Mouse (Mus musculus) limb, embryonic 12.5 days (tissue): ENCODE data around the gene Rreb1. TPM values are rescaled to one million over a fixed set of nuclear protein-coding genes. Genes with fewer than 3 reads are reported as not detected.
"Not testable (repeated sequence)": the region's sequence is repeated elsewhere in the genome, so short reads cannot be mapped to it uniquely, and the experiment has no call there.

Experiments used
- ATAC-seq: fragments of 200-750 bp; cut with Nextera tagmentation; 2 replicates; pipeline ENCODE4 v1.8.0; 2017; ENCODE audit warnings: low read depth, moderate TSS enrichment; ENCODE audit not compliant: insufficient number of reproducible peaks, insufficient read depth, low FRiP score, low TSS enrichment
- H3K27ac ChIP-seq: fragments of 300-500 bp; sonication (generic); 2 replicates; pipeline ENCODE4 v1.5.1; 2016; ENCODE audit warnings: mild to moderate bottlenecking, moderate library complexity
- H3K27me3 ChIP-seq: fragments of 300-500 bp; sonication (generic); 2 replicates; pipeline ENCODE4 v1.6.1; 2016; ENCODE audit warnings: mild to moderate bottlenecking, moderate library complexity
- H3K36me3 ChIP-seq: fragments of 300-500 bp; sonication (generic); 2 replicates; pipeline ENCODE4 v1.6.1; 2016; ENCODE audit warnings: mild to moderate bottlenecking, moderate library complexity
- H3K4me1 ChIP-seq: fragments of 300-500 bp; sonication (generic); replicated peaks from 2 replicates; pipeline ENCODE4 v1.6.1; 2016
- H3K4me2 ChIP-seq: fragments of 300-500 bp; sonication (generic); 2 replicates; pipeline ENCODE4 v1.6.1; 2016; ENCODE audit warnings: mild to moderate bottlenecking, moderate library complexity
- H3K4me3 ChIP-seq: fragments of 300-500 bp; sonication (generic); replicated peaks from 2 replicates; pipeline ENCODE4 v1.5.1; 2016; ENCODE audit warnings: mild to moderate bottlenecking
- H3K9ac ChIP-seq: fragments of 300-500 bp; sonication (generic); replicated peaks from 2 replicates; pipeline ENCODE4 v1.6.1; 2016; ENCODE audit warnings: mild to moderate bottlenecking, moderate library complexity
- H3K9me3 ChIP-seq: fragments of 300-500 bp; sonication (generic); 2 replicates; pipeline ENCODE4 v1.6.1; 2016; ENCODE audit warnings: mild to moderate bottlenecking, moderate library complexity
- WGBS: fragments of 180-500 bp; shearing (Covaris S2); methylation state at CpG from one replicate; pipeline ENCODE4 v1.1.7; 2016; 5-methylcytosine and 5-hydroxymethylcytosine counted together
- polyA plus RNA-seq: library from polyadenylated mRNA; unstranded; fragments of >200 nt; fragmentation: Nextera tagmentation; extraction: Ambion mirVana; gene quantifications from 2 replicates; pipeline ENCODE4 v1.2.1, GENCODE M21; 2016

Rreb1 gene
- polyA plus RNA-seq, 1 experiment from 2014 or later, result 7.7 TPM

DNA sequence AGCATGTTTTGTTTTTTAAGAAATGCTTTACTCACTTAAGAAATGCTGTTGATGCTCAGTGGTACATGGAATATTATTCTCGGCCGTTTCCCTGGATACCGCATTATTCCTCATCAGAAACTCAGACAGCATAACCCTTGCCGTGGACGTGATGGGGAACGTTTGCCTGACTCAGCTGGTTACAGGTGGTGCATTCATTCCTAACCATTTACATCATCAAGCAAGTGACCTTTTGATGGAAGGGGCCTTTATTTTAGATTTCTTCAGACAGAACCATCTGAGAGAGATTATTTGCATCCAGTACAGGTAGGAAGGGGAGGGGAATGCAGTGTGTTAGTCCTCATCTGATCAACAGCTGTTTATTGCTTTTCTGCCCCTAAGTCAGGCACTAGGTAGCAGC is 50.7 kb downstream of the Rreb1 start:
- Histone ChIP-seq H3K4me2 (no peak overlapping the region; the same call in 1 of the 2 replicates), H3K4me1 (peaks cover 54% of the 10 kb centered on the region), H3K27ac (no peak overlapping the region), H3K9me3 (no peaks in the 10 kb centered on the region), H3K27me3 (peaks cover 4% of the 10 kb centered on the region), H3K4me3 (no peak overlapping the region), H3K9ac (no peak overlapping the region), H3K36me3 (no peaks in the 10 kb centered on the region)
- no peak for ATAC-seq
- 26% methylated on average over 6 of the region's 6 CpGs for WGBS

DNA sequence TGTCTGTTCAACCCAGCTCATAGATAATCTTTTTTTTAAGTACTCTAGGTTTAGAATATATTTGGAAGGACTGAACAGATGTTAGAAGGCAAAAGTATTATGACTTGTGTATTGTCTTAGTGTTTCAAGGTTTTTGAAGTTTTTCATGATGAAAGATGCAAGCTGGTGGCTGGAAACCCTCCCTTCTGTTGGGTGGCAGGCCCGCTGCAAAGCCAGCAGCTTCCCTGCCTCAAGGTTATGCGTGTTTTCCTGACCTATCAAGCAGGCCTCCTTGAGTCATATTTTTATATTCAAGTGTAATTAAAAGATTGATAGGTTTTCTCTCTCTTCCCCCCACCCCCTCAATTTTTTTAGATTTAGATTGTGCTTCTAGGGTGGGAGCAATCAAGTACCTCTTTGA is 52.1 kb downstream of the Rreb1 start:
- Histone ChIP-seq H3K4me1 (peaks cover 52% of the 10 kb centered on the region), H3K4me3 (no peak overlapping the region), H3K36me3 (no peaks in the 10 kb centered on the region), H3K9me3 (no peaks in the 10 kb centered on the region), H3K27ac (no peak overlapping the region), H3K4me2 (no peak overlapping the region), H3K27me3 (no peaks in the 10 kb centered on the region), H3K9ac (no peak overlapping the region)
- ATAC-seq, result no peak
- 58% methylated on average over 2 of the region's 2 CpGs for WGBS

DNA sequence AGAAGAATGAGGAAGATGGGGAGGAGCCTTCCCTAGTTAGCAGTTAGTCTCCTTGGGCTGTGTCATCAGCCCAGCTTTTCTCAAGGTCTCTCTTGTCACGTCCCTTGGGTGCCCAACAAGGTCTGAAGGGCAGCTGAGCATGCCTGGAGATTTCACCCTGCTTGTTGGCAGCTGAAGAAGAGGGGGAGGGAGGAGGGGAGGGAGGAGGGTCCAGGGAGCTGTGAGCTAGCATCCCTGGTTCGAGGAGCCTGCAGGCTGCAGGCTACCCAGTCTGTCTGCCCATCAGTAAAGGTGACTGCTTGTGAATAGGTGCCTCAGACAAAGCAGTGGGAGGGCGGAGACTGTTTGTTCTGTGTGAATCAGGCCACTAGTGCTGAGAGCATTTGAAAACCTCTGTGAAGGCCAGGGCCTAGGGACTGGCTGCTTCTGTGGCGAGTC is 52.7 kb downstream of the Rreb1 start:
- H3K9me3 ChIP-seq, result no peaks in the 10 kb centered on the region
- ATAC-seq, result no peak
- no peak overlapping the region for H3K4me3 ChIP-seq
- no peak overlapping the region for H3K27ac ChIP-seq
- no peak overlapping the region for H3K9ac ChIP-seq
- peaks cover 49% of the 10 kb centered on the region for H3K4me1 ChIP-seq
- no peaks in the 10 kb centered on the region for H3K27me3 ChIP-seq
- H3K36me3 ChIP-seq, result no peaks in the 10 kb centered on the region
- WGBS, result 39% methylated on average over 4 of the region's 4 CpGs
- no peak overlapping the region for H3K4me2 ChIP-seq

DNA sequence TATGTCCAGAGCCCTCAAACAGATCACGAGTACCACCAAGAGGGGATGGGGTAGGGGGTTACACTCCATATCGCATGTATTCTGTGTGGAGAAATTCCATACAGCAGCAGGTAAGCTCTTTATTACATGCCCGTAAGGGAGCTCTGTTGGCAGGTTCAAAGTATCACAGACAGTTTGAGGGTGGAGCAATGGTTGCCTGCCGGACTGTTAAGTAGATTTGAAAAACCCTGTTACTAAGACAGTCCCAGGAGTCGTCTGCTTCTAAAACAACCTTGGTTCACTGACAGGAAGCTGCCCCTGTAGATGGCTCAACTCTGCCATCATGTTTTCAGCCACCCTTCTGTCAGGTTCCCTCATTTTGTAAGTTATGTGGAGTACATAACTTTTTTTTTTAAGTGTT is 54.3 kb downstream of the Rreb1 start:
- Histone ChIP-seq H3K9me3 (no peaks in the 10 kb centered on the region), H3K4me3 (no peak overlapping the region), H3K27me3 (no peaks in the 10 kb centered on the region), H3K4me2 (no peak overlapping the region), H3K27ac (no peak overlapping the region), H3K36me3 (no peaks in the 10 kb centered on the region), H3K4me1 (peaks cover 49% of the 10 kb centered on the region), H3K9ac (no peak overlapping the region)
- ATAC-seq, result no peak
- 43% methylated on average over 5 of the region's 5 CpGs for WGBS

DNA sequence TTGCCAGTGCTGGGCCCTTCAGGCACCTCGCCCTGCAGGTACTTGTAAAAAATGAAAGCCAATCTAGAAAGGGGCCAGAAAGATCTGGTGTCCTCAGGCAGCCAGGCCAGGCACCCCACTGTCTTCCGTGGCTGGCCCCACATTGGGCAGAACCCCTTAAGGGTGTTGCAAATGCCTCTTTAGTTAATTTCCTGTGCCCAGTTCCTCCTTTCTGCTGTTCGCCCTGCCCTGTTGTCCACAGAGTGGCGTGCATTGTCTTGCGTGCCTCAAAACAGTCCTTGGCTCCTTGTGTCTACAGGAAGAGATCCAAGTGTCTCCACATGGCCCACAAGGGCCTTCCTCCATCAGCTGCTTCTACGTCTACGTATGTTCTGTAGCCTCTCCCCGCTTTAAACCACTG is 55.3 kb downstream of the Rreb1 start:
- Histone ChIP-seq H3K4me1 (peaks cover 41% of the 10 kb centered on the region), H3K36me3 (no peaks in the 10 kb centered on the region), H3K4me2 (no peak overlapping the region), H3K4me3 (no peak overlapping the region), H3K9me3 (no peaks in the 10 kb centered on the region), H3K27me3 (no peaks in the 10 kb centered on the region), H3K27ac (no peak overlapping the region), H3K9ac (no peak overlapping the region)
- no peak for ATAC-seq
- 69% methylated on average over 8 of the region's 8 CpGs for WGBS

DNA sequence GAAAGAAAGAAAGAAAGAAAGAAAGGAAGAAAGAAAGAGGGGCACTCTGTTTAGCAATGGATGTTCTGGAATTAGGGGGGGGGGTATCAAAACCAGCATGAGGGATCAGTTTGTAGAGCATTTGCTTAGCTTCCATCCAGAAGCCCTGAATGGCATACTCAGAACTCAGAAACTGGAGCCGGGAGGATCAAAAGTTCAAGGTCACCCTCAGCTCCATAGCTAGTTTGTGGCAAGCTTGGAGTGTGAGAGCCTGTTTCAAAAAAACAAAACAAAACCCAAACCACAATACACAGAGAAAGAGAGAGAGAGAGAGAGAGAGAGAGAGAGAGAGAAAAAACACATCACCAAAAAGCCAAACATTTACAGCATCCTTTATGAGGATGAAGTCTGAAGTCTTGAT is 57.1 kb downstream of the Rreb1 start:
- H3K4me3 ChIP-seq, result no peak overlapping the region
- no peak for ATAC-seq
- H3K4me1 ChIP-seq, result peaks cover 36% of the 10 kb centered on the region
- H3K27ac ChIP-seq, result no peak overlapping the region
- 96% methylated on average over 1 of the region's 1 CpGs for WGBS
- no peaks in the 10 kb centered on the region for H3K9me3 ChIP-seq
- H3K9ac ChIP-seq, result no peak overlapping the region
- no peak overlapping the region for H3K4me2 ChIP-seq
- no peaks in the 10 kb centered on the region for H3K36me3 ChIP-seq
- H3K27me3 ChIP-seq, result no peaks in the 10 kb centered on the region

DNA sequence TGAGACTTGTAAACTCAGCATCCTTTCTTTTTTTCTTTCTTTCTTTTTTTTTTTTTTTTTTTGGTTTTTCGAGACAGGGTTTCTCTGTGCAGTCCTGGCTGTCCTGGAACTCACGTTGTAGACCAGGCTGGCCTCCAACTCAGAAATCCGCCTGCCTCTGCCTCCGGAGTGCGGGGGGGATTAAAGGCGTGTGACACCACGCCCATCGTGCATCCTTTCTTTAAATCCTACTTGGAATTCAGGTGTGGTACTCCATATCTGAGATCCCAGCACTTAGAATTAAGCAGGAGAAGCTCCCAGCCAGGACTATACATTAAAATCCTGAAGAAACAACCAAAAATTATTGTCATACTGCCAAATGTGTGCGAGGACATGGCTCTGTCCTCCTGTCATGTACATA is 57.6 kb downstream of the Rreb1 start:
- not testable (repeated sequence) for H3K27me3 ChIP-seq, ATAC-seq, H3K9ac ChIP-seq, H3K4me2 ChIP-seq, H3K4me3 ChIP-seq, H3K9me3 ChIP-seq, H3K27ac ChIP-seq, H3K36me3 ChIP-seq
- 91% methylated on average over 9 of the region's 9 CpGs for WGBS
- H3K4me1 ChIP-seq, result peaks cover 33% of the 10 kb centered on the region

DNA sequence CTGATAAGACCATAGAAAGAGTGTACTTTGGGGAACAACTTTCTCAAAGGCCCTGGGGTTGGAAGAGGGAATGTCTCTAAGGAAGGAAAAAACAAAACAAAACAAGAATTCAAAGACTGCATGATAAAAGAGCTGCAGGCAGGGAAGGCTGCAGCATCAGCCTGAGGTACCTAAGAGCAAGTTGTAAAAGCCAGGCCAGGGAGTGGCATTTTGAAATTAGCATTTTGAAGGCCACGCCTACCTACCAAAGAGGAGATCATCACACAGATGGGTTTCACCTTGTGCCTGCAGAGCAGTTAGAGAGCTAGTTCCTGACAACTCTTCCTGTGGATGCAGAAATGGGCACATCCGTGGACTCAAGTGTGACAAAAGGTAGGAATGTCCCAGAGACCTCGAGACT is 59.2 kb downstream of the Rreb1 start:
- no peak overlapping the region for H3K4me2 ChIP-seq
- H3K9ac ChIP-seq, result no peak overlapping the region
- H3K4me1 ChIP-seq, result peaks cover 17% of the 10 kb centered on the region
- 44% methylated on average over 3 of the region's 3 CpGs for WGBS
- no peaks in the 10 kb centered on the region for H3K27me3 ChIP-seq
- H3K27ac ChIP-seq, result no peak overlapping the region
- H3K9me3 ChIP-seq, result no peaks in the 10 kb centered on the region
- no peak overlapping the region for H3K4me3 ChIP-seq
- H3K36me3 ChIP-seq, result no peaks in the 10 kb centered on the region
- no peak for ATAC-seq

DNA sequence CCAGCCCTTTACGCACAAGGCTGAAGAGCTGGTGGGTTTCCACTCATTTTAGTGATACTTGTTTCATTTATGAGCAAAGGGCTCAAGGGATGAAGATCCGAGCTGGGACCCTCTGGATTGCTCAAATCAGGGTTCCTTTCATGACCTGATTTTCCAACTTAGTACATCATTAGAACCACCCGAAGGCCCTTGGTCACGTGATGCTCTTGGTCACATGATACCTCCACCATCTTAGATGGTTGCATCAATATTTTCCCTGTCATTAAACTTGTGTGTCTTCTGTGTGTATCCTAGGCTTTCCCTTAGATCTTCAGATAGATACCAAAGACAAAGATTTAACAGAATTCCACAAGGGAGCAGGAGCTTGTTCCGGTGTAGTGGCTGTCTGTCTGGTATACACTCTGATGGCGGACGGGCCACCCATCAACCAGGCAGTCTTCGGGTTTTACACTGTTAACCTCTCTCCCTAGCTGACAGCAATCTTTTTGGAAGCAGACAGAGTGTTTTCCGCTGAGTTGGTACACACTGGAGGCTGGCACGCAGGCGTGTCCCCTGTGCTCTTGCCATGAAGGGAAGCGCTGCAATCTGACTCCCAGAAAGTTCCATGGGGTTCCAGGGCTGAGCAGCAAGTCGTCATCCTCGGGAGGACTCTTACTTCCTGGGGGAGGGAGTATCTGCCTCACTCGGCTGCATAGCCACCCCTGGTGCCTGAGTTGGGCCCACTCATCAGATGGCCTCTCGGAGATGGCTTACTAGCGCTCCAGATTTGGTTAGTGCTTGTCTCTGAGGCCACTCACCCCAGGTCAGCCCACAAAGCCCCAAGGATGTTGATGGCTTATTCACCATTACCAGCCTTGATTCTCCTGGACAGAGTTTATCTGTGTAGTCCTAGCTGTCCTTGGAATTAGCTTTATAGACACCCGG is 60.3 kb downstream of the Rreb1 start:
- H3K4me1 ChIP-seq, result peaks cover 6% of the 10 kb centered on the region
- no peak overlapping the region for H3K4me3 ChIP-seq
- no peak overlapping the region for H3K4me2 ChIP-seq
- 90% methylated on average over 18 of the region's 18 CpGs for WGBS
- H3K27me3 ChIP-seq, result no peaks in the 10 kb centered on the region
- H3K9me3 ChIP-seq, result no peaks in the 10 kb centered on the region
- no peaks in the 10 kb centered on the region for H3K36me3 ChIP-seq
- no peak overlapping the region for H3K9ac ChIP-seq
- H3K27ac ChIP-seq, result no peak overlapping the region
- ATAC-seq, result no peak

DNA sequence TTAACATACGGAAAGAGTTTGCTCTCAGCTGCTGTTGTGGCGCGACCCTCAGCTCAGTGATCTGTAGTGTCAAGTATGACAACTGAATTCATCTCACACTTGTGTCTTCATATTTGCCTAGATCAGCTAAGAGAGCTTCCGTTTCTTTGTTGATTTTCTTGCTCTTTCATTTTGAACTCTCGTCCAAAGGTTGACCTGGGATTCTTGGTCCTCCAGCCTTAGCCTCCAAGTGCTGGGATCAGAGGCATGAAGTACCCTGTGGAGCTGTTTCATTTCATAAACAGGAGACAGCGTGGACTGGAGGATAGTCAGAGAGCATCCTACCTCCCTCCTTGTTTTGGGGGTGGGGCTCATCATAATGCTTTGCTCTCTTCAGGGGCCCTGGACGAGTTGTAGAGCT is 65.0 kb downstream of the Rreb1 start:
- ATAC-seq, result no peak
- Histone ChIP-seq H3K4me2 (no peak overlapping the region), H3K36me3 (no peaks in the 10 kb centered on the region), H3K4me3 (no peak overlapping the region), H3K27me3 (no peaks in the 10 kb centered on the region), H3K4me1 (peaks cover 23% of the 10 kb centered on the region), H3K9me3 (no peaks in the 10 kb centered on the region), H3K9ac (no peak overlapping the region), H3K27ac (no peak overlapping the region)
- WGBS, result 80% methylated on average over 7 of the region's 7 CpGs

DNA sequence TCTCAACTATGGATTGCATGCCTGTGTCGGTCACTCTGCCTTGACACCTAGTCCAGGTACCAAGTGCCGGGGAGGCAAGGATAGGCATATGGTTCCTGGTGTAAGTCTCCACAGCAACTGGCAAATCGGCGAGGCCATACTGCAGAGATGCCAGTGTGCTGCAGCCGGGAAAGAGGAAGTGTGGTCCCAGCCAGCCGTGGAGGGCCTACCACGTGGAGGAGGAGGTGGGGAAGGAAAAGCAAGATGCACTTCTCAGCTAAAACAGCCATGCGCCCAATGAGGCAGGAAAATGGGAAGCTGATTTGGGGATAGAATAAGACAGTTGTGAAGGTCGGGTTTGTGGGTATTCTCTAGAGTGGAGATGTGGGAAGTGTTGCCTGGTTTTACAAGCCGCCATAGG is 65.6 kb downstream of the Rreb1 start:
- Histone ChIP-seq H3K27me3 (no peaks in the 10 kb centered on the region), H3K4me3 (no peak overlapping the region), H3K27ac (no peak overlapping the region), H3K36me3 (no peaks in the 10 kb centered on the region), H3K4me2 (no peak overlapping the region), H3K9me3 (no peaks in the 10 kb centered on the region), H3K4me1 (peaks cover 23% of the 10 kb centered on the region), H3K9ac (no peak overlapping the region)
- no peak for ATAC-seq
- 77% methylated on average over 10 of the region's 10 CpGs for WGBS

DNA sequence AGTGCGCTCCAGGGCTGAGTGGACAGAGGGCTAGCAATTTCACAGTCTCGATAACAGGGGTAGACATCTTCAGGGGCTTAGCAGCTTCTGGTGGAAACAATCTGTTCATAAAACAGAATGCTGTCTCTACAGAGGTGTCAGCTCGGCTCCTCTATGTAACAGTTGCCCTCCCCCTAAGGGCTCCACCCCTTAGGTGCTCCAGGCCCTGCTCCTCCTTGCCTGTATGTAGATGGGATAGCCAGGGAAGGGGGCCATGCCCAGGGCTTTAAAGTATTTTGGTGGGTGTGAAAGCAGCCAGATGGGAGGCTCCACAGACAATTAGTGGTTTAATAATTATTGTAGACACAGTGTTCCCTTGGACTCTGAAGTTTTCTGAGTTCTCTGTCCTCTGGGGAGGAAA is 67.0 kb downstream of the Rreb1 start:
- Histone ChIP-seq H3K9ac (no peak overlapping the region), H3K27ac (0 out of 2 replicates have a peak overlapping the region, but pooled peaks have one; percentile 37), H3K4me1 (peaks cover 23% of the 10 kb centered on the region), H3K4me3 (no peak overlapping the region), H3K36me3 (no peaks in the 10 kb centered on the region), H3K9me3 (no peaks in the 10 kb centered on the region), H3K27me3 (no peaks in the 10 kb centered on the region), H3K4me2 (no peak overlapping the region)
- ATAC-seq, result no peak
- WGBS, result 59% methylated on average over 3 of the region's 3 CpGs
